Mouse (Mus musculus) intestine, postnatal 0 days (tissue): ENCODE measurements at regions not wholly inside any gene's neighbourhood (a gene's known extent, or its start where the extent isn't known, plus 50 kb on each side); places are given as distances from the start of the nearest gene placed in this dataset.

ENCODE experiments used
- ATAC-seq: fragments of 200-750 bp; cut with Nextera tagmentation; 2 replicates; pipeline ENCODE4 v1.8.0; 2017; ENCODE audit warnings: mild to moderate bottlenecking, moderate TSS enrichment, moderate library complexity
- H3K27ac ChIP-seq: fragments of 300-500 bp; sonication (generic); 2 replicates; pipeline ENCODE4 v1.5.1; 2014; ENCODE audit warnings: mild to moderate bottlenecking, low read depth, low read length, moderate library complexity
- H3K27me3 ChIP-seq: fragments of 300-500 bp; sonication (generic); replicated peaks from 2 replicates; pipeline ENCODE4 v1.6.1; 2014; ENCODE audit warnings: low read length, mixed read lengths; ENCODE audit not compliant: control insufficient read depth, insufficient read depth
- H3K36me3 ChIP-seq: fragments of 300-500 bp; sonication (generic); 2 replicates; pipeline ENCODE4 v1.6.1; 2014; ENCODE audit warnings: mild to moderate bottlenecking, moderate library complexity; ENCODE audit not compliant: control insufficient read depth, insufficient read depth
- H3K4me1 ChIP-seq: fragments of 300-500 bp; sonication (generic); replicated peaks from 2 replicates; pipeline ENCODE4 v1.6.1; 2014; ENCODE audit warnings: antibody characterized with exemption, low read length, mixed read lengths; ENCODE audit not compliant: control insufficient read depth, insufficient read depth
- H3K4me2 ChIP-seq: fragments of 300-500 bp; sonication (generic); replicated peaks from 2 replicates; pipeline ENCODE4 v1.6.1; 2014; ENCODE audit warnings: low read depth, mild to moderate bottlenecking, moderate library complexity
- H3K4me3 ChIP-seq: fragments of 300-500 bp; sonication (generic); 2 replicates; pipeline ENCODE4 v1.5.1; 2014; ENCODE audit warnings: low read depth, low read length
- H3K9ac ChIP-seq: fragments of 300-500 bp; sonication (generic); 2 replicates; pipeline ENCODE4 v1.6.1; 2014; ENCODE audit warnings: mild to moderate bottlenecking, low read depth, low read length
- H3K9me3 ChIP-seq: fragments of 300-500 bp; sonication (generic); 2 replicates; pipeline ENCODE4 v1.6.1; 2016; ENCODE audit warnings: mixed run types; ENCODE audit not compliant: control insufficient read depth
- CTCF ChIP-seq: sonication (generic); IDR thresholded peaks from 2 replicates; pipeline ENCODE4 v1.5.1; 2016; ENCODE audit warnings: low read depth, mild to moderate bottlenecking, control low read depth, antibody characterized with exemption, moderate library complexity
- WGBS: fragments of 180-500 bp; shearing (Covaris S2); extraction: QIAGEN DNeasy Blood & Tissue Kit; methylation state at CpG from one replicate; pipeline ENCODE4 v1.1.7; 2014; 5-methylcytosine and 5-hydroxymethylcytosine counted together

DNA sequence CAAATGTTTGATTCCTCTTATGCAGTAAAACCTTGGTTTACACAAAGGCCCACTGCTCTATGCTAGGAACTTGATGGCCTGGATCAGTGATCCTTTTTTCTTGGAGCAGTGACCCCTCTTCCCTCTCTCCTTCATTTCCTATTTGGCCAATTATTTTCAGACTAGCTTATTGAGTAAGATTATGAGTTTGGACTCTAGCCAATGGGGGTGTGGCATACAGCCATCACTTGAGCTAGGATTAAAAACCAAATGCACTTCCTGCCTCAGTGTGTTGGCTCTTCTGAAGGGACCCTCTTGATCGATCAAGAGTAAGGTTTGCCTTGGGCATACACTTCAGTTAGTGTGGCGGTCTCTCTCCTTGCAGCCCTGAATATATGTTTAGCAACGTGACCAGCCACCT, 1172.6 kb upstream of the Gulo start:
- Histone ChIP-seq H3K27ac (no peak overlapping the region), H3K4me2 (no peak overlapping the region), H3K9ac (no peak overlapping the region), H3K4me3 (no peak overlapping the region), H3K9me3 (no peaks in the 10 kb centered on the region), H3K4me1 (no peaks in the 10 kb centered on the region), H3K36me3 (no peaks in the 10 kb centered on the region), H3K27me3 (no peaks in the 10 kb centered on the region)
- no peak for ATAC-seq
- no peak for TF ChIP-seq CTCF
- 57% methylated on average over 3 of the region's 3 CpGs for WGBS

DNA sequence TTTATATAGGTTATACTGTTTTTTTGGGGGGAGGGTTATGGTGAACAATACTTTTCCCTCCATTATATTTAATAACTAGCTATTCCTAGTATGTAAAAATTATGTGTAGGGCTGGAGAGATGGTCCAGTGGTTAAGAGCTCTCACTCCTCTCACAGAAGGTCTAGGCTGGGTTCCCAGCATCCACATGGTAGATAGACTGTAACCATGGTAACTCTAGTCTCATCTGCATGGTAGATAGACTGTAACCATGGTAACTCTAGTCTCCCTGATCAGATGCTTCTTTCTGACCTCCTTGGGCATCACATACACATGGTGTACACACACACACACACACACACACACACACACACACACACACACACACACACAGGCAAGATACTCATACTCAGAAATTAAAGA, 1170.5 kb upstream of the Gulo start:
- H3K4me2 ChIP-seq, result no peak overlapping the region
- no peak overlapping the region for H3K27ac ChIP-seq
- no peaks in the 10 kb centered on the region for H3K9me3 ChIP-seq
- H3K36me3 ChIP-seq, result no peaks in the 10 kb centered on the region
- TF ChIP-seq CTCF, result no peak
- no peaks in the 10 kb centered on the region for H3K27me3 ChIP-seq
- H3K4me1 ChIP-seq, result no peaks in the 10 kb centered on the region
- no peak overlapping the region for H3K4me3 ChIP-seq
- H3K9ac ChIP-seq, result no peak overlapping the region
- no peak for ATAC-seq

DNA sequence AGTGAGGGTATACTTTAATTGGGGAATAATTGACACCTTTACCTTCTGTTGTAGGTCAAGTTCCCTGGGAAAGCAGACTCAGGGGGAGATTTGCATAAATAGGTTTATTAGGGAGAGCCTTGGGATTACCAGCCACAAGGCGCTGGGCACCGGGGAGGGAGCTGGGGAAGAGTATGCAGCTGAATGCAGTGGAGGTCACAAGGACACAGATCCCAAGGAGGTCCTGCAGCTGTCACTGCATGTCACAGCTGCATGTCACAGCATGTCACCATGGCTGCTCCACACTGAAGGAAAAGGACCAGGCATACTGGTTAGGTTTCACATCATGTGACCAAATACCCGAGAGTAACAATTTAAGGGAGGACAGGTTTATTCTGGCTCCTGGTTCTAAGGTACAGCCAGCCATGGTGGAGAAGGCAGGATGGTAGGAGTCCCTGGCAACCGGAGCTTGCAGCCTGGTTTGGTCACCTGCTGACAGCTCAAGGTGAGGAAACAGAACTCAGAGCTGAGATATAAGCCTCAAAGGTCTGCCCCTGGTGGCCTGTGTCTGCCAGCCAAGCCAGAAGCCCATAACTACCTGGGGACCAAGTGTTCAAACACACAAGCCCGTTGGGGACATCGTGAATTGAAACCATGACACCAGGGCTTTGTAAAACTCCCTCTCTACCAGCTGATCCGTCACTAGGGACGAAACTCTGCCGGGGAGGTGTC, 1169.5 kb upstream of the Gulo start:
- ATAC-seq, result no peak
- Histone ChIP-seq H3K36me3 (no peaks in the 10 kb centered on the region), H3K27me3 (no peaks in the 10 kb centered on the region), H3K9me3 (no peaks in the 10 kb centered on the region), H3K9ac (no peak overlapping the region), H3K4me2 (no peak overlapping the region), H3K4me1 (no peaks in the 10 kb centered on the region), H3K4me3 (no peak overlapping the region), H3K27ac (no peak overlapping the region)
- TF ChIP-seq CTCF, result no peak
- WGBS, result 44% methylated on average over 9 of the region's 9 CpGs

DNA sequence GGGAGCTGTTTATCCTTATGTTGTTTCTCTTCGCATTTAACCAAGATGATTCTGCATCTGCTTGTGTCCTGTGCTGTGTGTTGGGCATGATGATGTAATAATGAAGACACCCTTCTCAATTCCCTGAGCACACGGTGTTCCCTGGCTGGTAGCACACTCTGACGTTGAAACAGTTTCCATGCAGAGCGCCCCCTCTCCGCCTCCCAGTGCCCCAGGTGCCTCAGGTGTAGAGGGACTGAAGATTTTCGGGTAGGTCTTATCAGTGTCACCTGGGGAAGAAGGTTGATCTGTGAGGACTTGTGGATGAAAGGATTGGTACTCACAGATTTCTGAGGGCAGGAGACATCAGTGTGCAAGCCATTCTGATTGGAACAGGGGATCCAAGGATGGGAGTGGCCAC, 1167.7 kb upstream of the Gulo start:
- no peak overlapping the region for H3K27ac ChIP-seq
- peak; percentile 36; the same call in 1 of the 2 replicates for ATAC-seq

DNA sequence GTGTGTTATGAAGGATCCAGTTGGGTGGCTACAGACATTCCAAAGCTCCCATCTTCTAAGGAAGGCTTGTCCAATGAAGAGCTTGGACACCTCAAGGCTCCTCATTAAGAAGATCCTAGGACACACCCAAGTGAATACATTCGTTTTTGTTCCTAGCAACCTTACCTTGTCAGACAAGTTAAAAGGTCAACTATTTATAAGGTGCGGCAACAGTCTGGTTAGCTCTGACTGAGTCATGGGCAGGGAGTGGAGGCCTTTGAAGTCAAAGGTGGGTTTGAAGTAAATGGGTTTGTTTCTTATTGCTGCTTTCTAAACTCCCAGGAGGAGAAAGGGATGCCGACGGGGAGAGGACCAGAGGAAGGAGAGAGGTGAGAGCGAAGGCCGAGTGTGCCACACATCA, 1167.1 kb upstream of the Gulo start:
- H3K27ac ChIP-seq, result no peak overlapping the region
- no peaks in the 10 kb centered on the region for H3K36me3 ChIP-seq
- WGBS, result 30% methylated on average over 6 of the region's 6 CpGs
- H3K27me3 ChIP-seq, result no peaks in the 10 kb centered on the region
- ATAC-seq, result peak; percentile 87
- no peaks in the 10 kb centered on the region for H3K4me1 ChIP-seq
- no peak overlapping the region for H3K4me2 ChIP-seq
- no peak overlapping the region for H3K9ac ChIP-seq
- no peaks in the 10 kb centered on the region for H3K9me3 ChIP-seq
- TF ChIP-seq CTCF, result no peak
- H3K4me3 ChIP-seq, result no peak overlapping the region

More for the DNA sequence above, 1167.7 kb upstream of the Gulo start:
- TF ChIP-seq CTCF, result no peak
- no peaks in the 10 kb centered on the region for H3K27me3 ChIP-seq
- no peaks in the 10 kb centered on the region for H3K4me1 ChIP-seq
- H3K36me3 ChIP-seq, result no peaks in the 10 kb centered on the region
- 60% methylated on average over 6 of the region's 6 CpGs for WGBS
- no peak overlapping the region for H3K4me3 ChIP-seq
- no peak overlapping the region for H3K9ac ChIP-seq
- no peak overlapping the region for H3K4me2 ChIP-seq
- no peaks in the 10 kb centered on the region for H3K9me3 ChIP-seq

DNA sequence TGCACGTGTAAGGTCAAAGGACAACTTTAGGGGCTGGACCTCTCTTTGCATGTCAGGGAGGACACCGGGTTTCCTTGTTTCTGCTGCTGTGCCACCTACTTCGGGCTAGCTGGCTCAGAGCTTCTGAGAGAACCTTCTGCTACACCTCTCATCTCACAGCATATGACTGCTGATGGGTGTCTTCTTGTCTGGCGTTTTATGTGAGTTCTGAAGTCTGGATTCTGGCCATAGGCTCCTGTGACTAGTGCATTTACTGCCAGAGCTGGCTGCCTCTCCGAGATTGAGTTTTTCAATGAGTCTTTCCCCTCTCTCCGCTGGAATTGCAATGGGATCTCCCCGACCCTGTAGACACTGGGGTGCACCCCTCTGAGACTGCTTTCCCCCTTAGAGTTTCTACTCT, 1165.9 kb upstream of the Gulo start:
- no peaks in the 10 kb centered on the region for H3K4me1 ChIP-seq
- H3K9ac ChIP-seq, result no peak overlapping the region
- WGBS, result 83% methylated on average over 7 of the region's 7 CpGs
- H3K27ac ChIP-seq, result no peak overlapping the region
- no peak overlapping the region for H3K4me3 ChIP-seq
- no peak overlapping the region for H3K4me2 ChIP-seq
- no peak for ATAC-seq
- H3K9me3 ChIP-seq, result no peaks in the 10 kb centered on the region
- H3K27me3 ChIP-seq, result no peaks in the 10 kb centered on the region
- H3K36me3 ChIP-seq, result no peaks in the 10 kb centered on the region
- TF ChIP-seq CTCF, result no peak

DNA sequence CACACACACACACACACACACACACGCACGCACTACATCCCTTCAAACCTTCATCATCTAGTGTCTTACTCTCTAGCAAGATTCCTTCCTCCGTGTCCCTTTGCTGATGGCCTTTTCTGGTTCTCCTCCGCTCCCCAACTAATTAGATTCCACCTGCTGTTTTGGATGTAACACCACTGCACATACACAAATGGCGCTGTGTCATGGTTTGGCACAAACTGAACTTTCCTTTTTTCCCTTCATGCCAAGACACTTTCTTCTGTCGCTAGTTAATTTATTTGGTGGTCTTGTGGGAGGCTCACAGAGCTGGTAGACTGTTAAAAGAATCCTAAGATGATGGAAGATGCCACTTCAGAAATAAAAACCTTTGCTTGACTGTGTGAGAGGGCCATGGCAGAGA, 1161.8 kb upstream of the Gulo start:
- Histone ChIP-seq H3K4me2 (no peak overlapping the region), H3K27me3 (no peaks in the 10 kb centered on the region), H3K4me1 (no peaks in the 10 kb centered on the region), H3K9me3 (no peaks in the 10 kb centered on the region), H3K27ac (no peak overlapping the region), H3K36me3 (no peaks in the 10 kb centered on the region), H3K9ac (no peak overlapping the region), H3K4me3 (no peak overlapping the region)
- 88% methylated on average over 6 of the region's 6 CpGs for WGBS
- ATAC-seq, result no peak
- TF ChIP-seq CTCF, result no peak
